Mouse (Mus musculus) ES-Bruce4 (cell line): Measurements from ENCODE around the gene Sec11a. TPM values are rescaled to one million over a fixed set of nuclear protein-coding genes. Genes with fewer than 3 reads are reported as not detected.

Experiments
- H3K27ac ChIP-seq: 2 replicates; pipeline ENCODE4 v1.5.1; 2012; ENCODE audit warnings: low read length, inconsistent platforms; ENCODE audit not compliant: insufficient read depth
- H3K27me3 ChIP-seq: 2 replicates; pipeline ENCODE4 v1.6.1; 2012; ENCODE audit warnings: mild to moderate bottlenecking, low read length, inconsistent platforms; ENCODE audit not compliant: control insufficient read depth, poor library complexity, insufficient read depth, severe bottlenecking
- H3K36me3 ChIP-seq: 2 replicates; pipeline ENCODE4 v1.6.1; 2012; ENCODE audit warnings: inconsistent platforms, mild to moderate bottlenecking, low read length, moderate library complexity; ENCODE audit not compliant: control insufficient read depth, poor library complexity, insufficient read depth, severe bottlenecking
- H3K4me1 ChIP-seq: one replicate; pipeline ENCODE4 v1.8.1; 2011; ENCODE audit warnings: low read length; ENCODE audit not compliant: control insufficient read depth, insufficient read depth
- H3K4me3 ChIP-seq: 2 replicates; pipeline ENCODE4 v1.5.1; 2011; ENCODE audit warnings: low read depth, mild to moderate bottlenecking, low read length
- H3K9ac ChIP-seq: 2 replicates; pipeline ENCODE4 v1.6.1; 2012; ENCODE audit warnings: low read depth, mild to moderate bottlenecking, inconsistent platforms; ENCODE audit not compliant: poor library complexity, severe bottlenecking
- H3K9me3 ChIP-seq: replicated peaks from 2 replicates; pipeline ENCODE4 v1.6.1; 2012; ENCODE audit warnings: mild to moderate bottlenecking, low read length, inconsistent platforms; ENCODE audit not compliant: control insufficient read depth, poor library complexity, insufficient read depth, severe bottlenecking
- CTCF ChIP-seq: IDR thresholded peaks from one replicate; pipeline ENCODE4 v1.8.1; 2011; ENCODE audit warnings: low read depth, low read length
- EP300 ChIP-seq: IDR thresholded peaks from 2 replicates; pipeline ENCODE4 v1.6.1; 2011; ENCODE audit warnings: low read depth, low read length; ENCODE audit not compliant: insufficient read depth
- POLR2A ChIP-seq: IDR thresholded peaks from one replicate; pipeline ENCODE4 v1.8.1; 2011; ENCODE audit warnings: low read length; ENCODE audit not compliant: insufficient read depth
- polyA plus RNA-seq: library from polyadenylated mRNA; stranded (reverse); fragments of >200 nt; gene quantifications from 2 replicates; pipeline ENCODE4 v1.2.4, GENCODE M21; 2011; ENCODE audit warnings: low read depth; ENCODE audit not compliant: missing spikeins, insufficient read depth, insufficient read length

Gene Sec11a
- polyA plus RNA-seq, 1 experiment: 121 TPM

- Histone ChIP-seq H3K27ac (no peak within 1 kb of the TSS), H3K9ac (peak within 1 kb of the TSS; percentile 31), H3K27me3 (no peaks in the 10 kb centered on the region), H3K36me3 (peaks cover 3% of the 10 kb centered on the region; the same call in 1 of the 2 replicates), H3K4me1 (no peaks in the 10 kb centered on the region), H3K4me3 (peak within 1 kb of the TSS; percentile 51), H3K9me3 (no peaks in the 10 kb centered on the region)
- TF ChIP-seq CTCF (no peak), EP300 (no peak), POLR2A (no peak)
Observed at GRCm38 (mm10) chr7:80904921-80905515, 42.6 kb downstream of the Sec11a start, which contains the start of gene Nmb. Gene Nmb, minus strand, starts transcription at chr7:80905076.

- Histone ChIP-seq H3K27me3 (no peaks in the 10 kb centered on the region), H3K36me3 (0 out of 2 replicates have a peak, but pooled peaks cover 2% of the 10 kb centered on the region), H3K4me1 (no peaks in the 10 kb centered on the region), H3K9me3 (no peaks in the 10 kb centered on the region), H3K9ac (no peak overlapping the region), H3K4me3 (no peak overlapping the region), H3K27ac (no peak overlapping the region)
- TF ChIP-seq CTCF (no peak), POLR2A (no peak), EP300 (no peak)
Observed at GRCm38 (mm10) chr7:80903625-80904422, 43.8 kb downstream of the Sec11a start.

GRCm38 (mm10) chr7:80901541-80902274 is 45.9 kb downstream of the Sec11a start:
- Histone ChIP-seq H3K27ac (no peak overlapping the region), H3K36me3 (peaks cover 9% of the 10 kb centered on the region), H3K4me3 (peak overlapping the region; percentile 94), H3K9ac (peak overlapping the region; percentile 39), H3K27me3 (no peaks in the 10 kb centered on the region), H3K4me1 (no peaks in the 10 kb centered on the region), H3K9me3 (no peaks in the 10 kb centered on the region)
- TF ChIP-seq EP300: no peak
- no peak for TF ChIP-seq POLR2A
- TF ChIP-seq CTCF: no peak

- peak within 1 kb of the TSS; percentile 94 for H3K4me3 ChIP-seq
- H3K27me3 ChIP-seq: no peaks in the 10 kb centered on the region
- peaks cover 14% of the 10 kb centered on the region for H3K36me3 ChIP-seq
- TF ChIP-seq EP300: no peak
- no peak for TF ChIP-seq CTCF
- peak; percentile 84 for TF ChIP-seq POLR2A
- no peak within 1 kb of the TSS for H3K27ac ChIP-seq
- H3K9me3 ChIP-seq: no peaks in the 10 kb centered on the region
- H3K9ac ChIP-seq: peak within 1 kb of the TSS; percentile 84
- H3K4me1 ChIP-seq: no peaks in the 10 kb centered on the region
Observed at GRCm38 (mm10) chr7:80900944-80901501, 46.6 kb downstream of the Sec11a start, which contains the start of gene Wdr73. Gene Wdr73, minus strand, starts transcription at chr7:80901269.

- no peaks in the 10 kb centered on the region for H3K4me1 ChIP-seq
- peaks cover 33% of the 10 kb centered on the region for H3K36me3 ChIP-seq
- H3K4me3 ChIP-seq: no peak overlapping the region
- no peaks in the 10 kb centered on the region for H3K27me3 ChIP-seq
- H3K9me3 ChIP-seq: no peaks in the 10 kb centered on the region
- TF ChIP-seq CTCF: no peak
- TF ChIP-seq POLR2A: no peak
- no peak for TF ChIP-seq EP300
- no peak overlapping the region for H3K27ac ChIP-seq
- no peak overlapping the region for H3K9ac ChIP-seq
Observed at GRCm38 (mm10) chr7:80897721-80898120, 49.9 kb downstream of the Sec11a start.
